Mouse (Mus musculus) stomach, embryonic 16.5 days (tissue): Measurements from ENCODE around the gene Fam205a1. TPM values are rescaled to one million over a fixed set of nuclear protein-coding genes. Genes with fewer than 3 reads are reported as not detected.
"Not testable (repeated sequence)": the region's sequence is repeated elsewhere in the genome, so short reads cannot be mapped to it uniquely, and the experiment has no call there.

Experiments used
- ATAC-seq: fragments of 200-750 bp; cut with Nextera tagmentation; 2 replicates; pipeline ENCODE4 v1.8.0; 2017; ENCODE audit warnings: moderate number of reproducible peaks, moderate TSS enrichment; ENCODE audit not compliant: insufficient read depth, low FRiP score
- H3K27ac ChIP-seq: fragments of 300-500 bp; sonication (generic); 2 replicates; pipeline ENCODE4 v1.5.1; 2014; ENCODE audit warnings: low read length
- H3K27me3 ChIP-seq: fragments of 300-500 bp; sonication (generic); 2 replicates; pipeline ENCODE4 v1.6.1; 2014; ENCODE audit warnings: low read length, control low read depth, mixed read lengths; ENCODE audit not compliant: control insufficient read depth, insufficient read depth
- H3K36me3 ChIP-seq: fragments of 300-500 bp; sonication (generic); 2 replicates; pipeline ENCODE4 v1.6.1; 2014; ENCODE audit warnings: low read length; ENCODE audit not compliant: control insufficient read depth, insufficient read depth
- H3K4me1 ChIP-seq: fragments of 300-500 bp; sonication (generic); 2 replicates; pipeline ENCODE4 v1.6.1; 2014; ENCODE audit warnings: low read length, control low read depth, mixed read lengths; ENCODE audit not compliant: control insufficient read depth, insufficient read depth
- H3K4me2 ChIP-seq: fragments of 300-500 bp; sonication (generic); 2 replicates; pipeline ENCODE4 v1.6.1; 2014; ENCODE audit warnings: low read depth, low read length, mixed read lengths
- H3K4me3 ChIP-seq: fragments of 300-500 bp; sonication (generic); replicated peaks from 2 replicates; pipeline ENCODE4 v1.5.1; 2014; ENCODE audit warnings: mild to moderate bottlenecking, low read length
- H3K9ac ChIP-seq: fragments of 300-500 bp; sonication (generic); 2 replicates; pipeline ENCODE4 v1.6.1; 2014; ENCODE audit warnings: low read length
- H3K9me3 ChIP-seq: fragments of 300-500 bp; sonication (generic); replicated peaks from 2 replicates; pipeline ENCODE4 v1.6.1; 2016; ENCODE audit warnings: low read length, control low read depth; ENCODE audit not compliant: control insufficient read depth
- WGBS: fragments of 180-500 bp; shearing (Covaris S2); extraction: QIAGEN DNeasy Blood & Tissue Kit; methylation state at CpG from one replicate; pipeline ENCODE4 v1.1.7; 2014; 5-methylcytosine and 5-hydroxymethylcytosine counted together
- polyA plus RNA-seq: library from polyadenylated mRNA; unstranded; fragments of >200 nt; fragmentation: Nextera tagmentation; extraction: Ambion mirVana; gene quantifications from 2 replicates; pipeline ENCODE4 v1.2.1, GENCODE M21; 2015

Gene Fam205a1
- polyA plus RNA-seq, 1 experiment from 2014 or later = 0.04 TPM

- Histone ChIP-seq H3K9me3 (no peaks in the 10 kb centered on the region), H3K4me3 (no peak overlapping the region), H3K36me3 (no peaks in the 10 kb centered on the region), H3K9ac (no peak overlapping the region), H3K27ac (no peak overlapping the region), H3K27me3 (no peaks in the 10 kb centered on the region), H3K4me1 (peaks cover 6% of the 10 kb centered on the region; the same call in 1 of the 2 replicates), H3K4me2 (no peak overlapping the region)
- ATAC-seq = no peak
- WGBS = 41% methylated on average over 3 of the region's 3 CpGs
Observed at GRCm38 (mm10) chr4:42867390-42867789, 13.7 kb upstream of the Fam205a1 start.

- H3K36me3 ChIP-seq, ATAC-seq, H3K27ac ChIP-seq, H3K9ac ChIP-seq, H3K27me3 ChIP-seq, H3K4me3 ChIP-seq, H3K4me1 ChIP-seq, H3K9me3 ChIP-seq, H3K4me2 ChIP-seq: not testable (repeated sequence)
- 74% methylated on average over 5 of the region's 5 CpGs for WGBS
Observed at GRCm38 (mm10) chr4:42863487-42863886, 9.8 kb upstream of the Fam205a1 start.

GRCm38 (mm10) chr4:42860483-42860882, 6.8 kb upstream of the Fam205a1 start:
- H3K9ac ChIP-seq, H3K4me1 ChIP-seq, H3K9me3 ChIP-seq, H3K27ac ChIP-seq, H3K4me3 ChIP-seq, ATAC-seq, H3K4me2 ChIP-seq, H3K27me3 ChIP-seq, H3K36me3 ChIP-seq: not testable (repeated sequence)
- WGBS = 75% methylated on average over 9 of the region's 9 CpGs

- not testable (repeated sequence) for H3K27ac ChIP-seq, H3K9me3 ChIP-seq
- 78% methylated on average over 1 of the region's 1 CpGs for WGBS
Observed at GRCm38 (mm10) chr4:42856671-42857070, 3.0 kb upstream of the Fam205a1 start, which contains the start of gene Gm12394. Gene Gm12394, minus strand, starts transcription at chr4:42856771.

More at GRCm38 (mm10) chr4:42856671-42857070, 3.0 kb upstream of the Fam205a1 start, which contains the start of gene Gm12394:
- not testable (repeated sequence) for H3K9ac ChIP-seq, H3K4me1 ChIP-seq, ATAC-seq, H3K4me3 ChIP-seq, H3K36me3 ChIP-seq, H3K27me3 ChIP-seq, H3K4me2 ChIP-seq

Other genes with a start within 250 kb of the Fam205a1 start
- gene Gm10591, start 241.7 kb downstream of the Fam205a1 start, polyA plus RNA-seq = not detected in 2 replicates
- 0.44 and 0.46 TPM in 2 replicates for gene Gm2564, start 224.2 kb downstream of the Fam205a1 start, polyA plus RNA-seq
- gene Ccl27b, start 198.6 kb downstream of the Fam205a1 start, polyA plus RNA-seq = not detected in 2 replicates
- gene Il11ra2, start 192.0 kb downstream of the Fam205a1 start, polyA plus RNA-seq = not detected in 2 replicates
- gene 4930578G10Rik, start 118.3 kb downstream of the Fam205a1 start, polyA plus RNA-seq = 0.23 TPM in 1 of 2 replicates, not detected in the other
- gene Ccl19, start 97.3 kb downstream of the Fam205a1 start, polyA plus RNA-seq = not detected in 2 replicates
- gene Ccl21a, start 79.9 kb downstream of the Fam205a1 start, polyA plus RNA-seq = 36.3 and 43.0 TPM in 2 replicates
- 0.07 and 0.15 TPM in 2 replicates for gene Gm12394, start 2.9 kb upstream of the Fam205a1 start, polyA plus RNA-seq
- 0.46 and 0.52 TPM in 2 replicates for gene Fam205c, start 20.3 kb upstream of the Fam205a1 start, polyA plus RNA-seq
- gene Phf24, start 62.8 kb upstream of the Fam205a1 start, polyA plus RNA-seq = 2.2 and 2.5 TPM in 2 replicates
- gene Dnajb5, start 95.9 kb upstream of the Fam205a1 start, polyA plus RNA-seq = 10.2 and 11.3 TPM in 2 replicates
- 0.39 and 1.8 TPM in 2 replicates for gene 1700022I11Rik, start 115.7 kb upstream of the Fam205a1 start, polyA plus RNA-seq
- 480 and 497 TPM in 2 replicates for gene Vcp, start 146.6 kb upstream of the Fam205a1 start, polyA plus RNA-seq
- 16.5 and 17.5 TPM in 2 replicates for gene Fancg, start 156.6 kb upstream of the Fam205a1 start, polyA plus RNA-seq
- gene Pigo, start 171.9 kb upstream of the Fam205a1 start, polyA plus RNA-seq = 22.9 and 24.7 TPM in 2 replicates
- gene Stoml2, start 177.8 kb upstream of the Fam205a1 start, polyA plus RNA-seq = 263 and 272 TPM in 2 replicates
- gene Fam214b, start 192.3 kb upstream of the Fam205a1 start, polyA plus RNA-seq = 12.9 and 13.5 TPM in 2 replicates
- gene Unc13b, start 205.1 kb upstream of the Fam205a1 start, polyA plus RNA-seq = 7.4 and 8.3 TPM in 2 replicates